Mouse (Mus musculus) kidney, postnatal 4 days (tissue): ENCODE measurements around the gene Prok1.

ENCODE experiments used
- DNase-seq, 2 experiments: peaks; one replicate each; pipeline ENCODE4 v3.0.0; 2021; ENCODE audit warnings: mixed read lengths in 2 of 2

The Prok1 gene

DNA sequence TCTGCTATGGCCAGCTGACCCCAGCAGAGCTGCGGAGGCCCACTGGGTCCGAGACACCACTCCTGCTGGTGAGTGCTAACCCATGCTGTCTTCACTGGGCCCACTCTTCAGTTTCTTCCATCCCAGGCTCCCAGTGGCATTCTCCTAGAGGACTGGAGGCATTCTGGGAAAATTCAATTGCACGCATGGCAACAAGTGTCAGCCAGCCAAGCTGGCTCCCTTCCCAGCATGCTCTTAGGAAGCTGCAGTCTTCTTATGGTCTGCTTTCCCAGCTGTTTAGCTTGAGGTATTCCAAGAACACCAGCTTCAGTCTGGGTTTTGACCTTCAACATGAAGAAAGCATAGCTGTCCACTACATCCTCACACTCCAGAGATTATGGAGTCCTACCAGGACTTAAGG is 56.3 kb downstream of the Prok1 start:
- DNase-seq, result peak in 1 of 2 experiments; percentile 8
